Mouse (Mus musculus) right cerebral cortex, postnatal 36 days (tissue): ENCODE measurements around the gene Krt75.
"Not testable (repeated sequence)": the region's sequence is repeated elsewhere in the genome, so short reads cannot be mapped to it uniquely, and the experiment has no call there.

ENCODE experiments used
- DNase-seq, 2 experiments: peaks; one replicate each; pipeline ENCODE4 v3.0.0; 2022; ENCODE audit warnings: low spot score in 2 of 2, mixed read lengths in 1 of 2

Krt75 gene

DNA sequence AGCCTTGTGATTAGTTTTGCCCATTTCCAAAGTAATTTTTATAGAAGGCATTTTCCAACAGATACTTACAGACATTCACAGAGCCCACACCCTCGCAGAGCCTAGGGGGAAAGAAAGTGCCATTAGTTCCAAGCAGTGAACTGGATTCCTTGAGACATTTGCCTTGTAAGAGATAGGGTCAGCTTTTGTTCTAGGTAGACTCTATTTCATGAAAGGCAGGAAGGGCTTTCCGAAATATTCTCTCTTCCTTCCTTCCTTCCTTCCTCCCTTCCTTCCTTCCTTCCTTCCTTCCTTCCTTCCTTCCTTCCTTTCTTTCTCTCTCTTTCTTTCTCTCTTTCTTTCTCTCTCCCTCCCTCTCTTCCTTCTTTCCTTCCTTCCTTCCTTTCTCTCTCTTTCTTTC lies 56.5 kb downstream of the Krt75 start, which contains the start of gene Gm49425:
Gene Gm49425, minus strand, starts transcription at position 101 of the 400 bp plus-strand sequence.
- DNase-seq = not testable (repeated sequence)
